Mouse (Mus musculus): Measurements from ENCODE around the gene Mfn2. TPM values are rescaled to one million over a fixed set of nuclear protein-coding genes. Genes with fewer than 3 reads are reported as not detected.
"Not testable (repeated sequence)": the region's sequence is repeated elsewhere in the genome, so short reads cannot be mapped to it uniquely, and the experiment has no call there.

Mfn2 gene
- polyA plus RNA-seq, 1 experiment, result 55.3 TPM

- TF ChIP-seq CTCF (IDR thresholded peaks at IDR 0.05; ENCODE audit: borderline replicate concordance, insufficient read depth, low read length), result no peak
- TF ChIP-seq POLR2A (IDR thresholded peaks at IDR 0.05; ENCODE audit: low read depth, low read length), result no peak
- Histone ChIP-seq H3K4me3 (ENCODE audit: insufficient read depth, low read length) (no peak overlapping the region), H3K4me1 (ENCODE audit: control insufficient read depth, insufficient read depth, low read length) (peaks cover 6% of the 10 kb centered on the region; the same call in 1 of the 2 replicates), H3K27ac (ENCODE audit: insufficient read depth, low read length) (no peak overlapping the region)
These were observed 26.0 kb downstream of the Mfn2 start for GRCm38 (mm10) chr4:147878537-147878936.

GRCm38 (mm10) chr4:147875852-147876575, 28.5 kb downstream of the Mfn2 start:
- Histone ChIP-seq H3K4me1 (ENCODE audit: control insufficient read depth, insufficient read depth, low read length) (peaks cover 6% of the 10 kb centered on the region; the same call in 1 of the 2 replicates), H3K27ac (ENCODE audit: insufficient read depth, low read length) (no peak overlapping the region), H3K4me3 (ENCODE audit: insufficient read depth, low read length) (no peak overlapping the region)
- no peak for TF ChIP-seq CTCF (IDR thresholded peaks at IDR 0.05; ENCODE audit: borderline replicate concordance, insufficient read depth, low read length)
- TF ChIP-seq POLR2A (IDR thresholded peaks at IDR 0.05; ENCODE audit: low read depth, low read length), result no peak

GRCm38 (mm10) chr4:147869238-147869637, 35.3 kb downstream of the Mfn2 start:
- no peaks in the 10 kb centered on the region; the same call in 1 of the 2 replicates for H3K4me1 ChIP-seq (ENCODE audit: control insufficient read depth, insufficient read depth, low read length)
- TF ChIP-seq CTCF (IDR thresholded peaks at IDR 0.05; ENCODE audit: borderline replicate concordance, insufficient read depth, low read length) (no peak), POLR2A (IDR thresholded peaks at IDR 0.05; ENCODE audit: low read depth, low read length) (no peak; the same call in 1 of the 2 replicates)
- no peak overlapping the region for H3K27ac ChIP-seq (ENCODE audit: insufficient read depth, low read length)
- H3K4me3 ChIP-seq (ENCODE audit: insufficient read depth, low read length), result peak overlapping the region; percentile 69

- Histone ChIP-seq H3K27ac (ENCODE audit: insufficient read depth, low read length) (peak within 1 kb of the TSS; percentile 29; the same call in 1 of the 2 replicates), H3K4me3 (ENCODE audit: insufficient read depth, low read length) (peak within 1 kb of the TSS; percentile 98), H3K4me1 (ENCODE audit: control insufficient read depth, insufficient read depth, low read length) (no peaks in the 10 kb centered on the region; the same call in 1 of the 2 replicates)
- TF ChIP-seq POLR2A (IDR thresholded peaks at IDR 0.05; ENCODE audit: low read depth, low read length) (peak; percentile 55), CTCF (IDR thresholded peaks at IDR 0.05; ENCODE audit: borderline replicate concordance, insufficient read depth, low read length) (no peak)
These were observed 36.0 kb downstream of the Mfn2 start, which contains the start of the genes Miip and Fv1 for GRCm38 (mm10) chr4:147868450-147869031. Gene Miip, minus strand, starts transcription at chr4:147868816. Gene Fv1, plus strand, starts transcription at chr4:147868979.

GRCm38 (mm10) chr4:147867563-147868449, 36.7 kb downstream of the Mfn2 start:
- Histone ChIP-seq H3K4me3 (ENCODE audit: insufficient read depth, low read length) (peak overlapping the region; percentile 98), H3K4me1 (ENCODE audit: control insufficient read depth, insufficient read depth, low read length) (no peaks in the 10 kb centered on the region; the same call in 1 of the 2 replicates), H3K27ac (ENCODE audit: insufficient read depth, low read length) (peak overlapping the region; percentile 29; the same call in 1 of the 2 replicates)
- TF ChIP-seq POLR2A (IDR thresholded peaks at IDR 0.05; ENCODE audit: low read depth, low read length), result peak; percentile 70
- no peak for TF ChIP-seq CTCF (IDR thresholded peaks at IDR 0.05; ENCODE audit: borderline replicate concordance, insufficient read depth, low read length)

GRCm38 (mm10) chr4:147866793-147867192, 37.7 kb downstream of the Mfn2 start:
- not testable (repeated sequence) for H3K4me1 ChIP-seq (ENCODE audit: control insufficient read depth, insufficient read depth, low read length); H3K4me3 ChIP-seq (ENCODE audit: insufficient read depth, low read length); H3K27ac ChIP-seq (ENCODE audit: insufficient read depth, low read length)

GRCm38 (mm10) chr4:147866056-147866455, 38.4 kb downstream of the Mfn2 start:
- TF ChIP-seq CTCF (IDR thresholded peaks at IDR 0.05; ENCODE audit: borderline replicate concordance, insufficient read depth, low read length), result no peak
- no peak for TF ChIP-seq POLR2A (IDR thresholded peaks at IDR 0.05; ENCODE audit: low read depth, low read length)
- Histone ChIP-seq H3K27ac (ENCODE audit: insufficient read depth, low read length) (no peak overlapping the region), H3K4me3 (ENCODE audit: insufficient read depth, low read length) (no peak overlapping the region), H3K4me1 (ENCODE audit: control insufficient read depth, insufficient read depth, low read length) (no peaks in the 10 kb centered on the region; the same call in 1 of the 2 replicates)

GRCm38 (mm10) chr4:147865651-147866050, 38.9 kb downstream of the Mfn2 start:
- no peak overlapping the region for H3K4me3 ChIP-seq (ENCODE audit: insufficient read depth, low read length)
- H3K27ac ChIP-seq (ENCODE audit: insufficient read depth, low read length), result no peak overlapping the region
- TF ChIP-seq CTCF (IDR thresholded peaks at IDR 0.05; ENCODE audit: borderline replicate concordance, insufficient read depth, low read length) (no peak), POLR2A (IDR thresholded peaks at IDR 0.05; ENCODE audit: low read depth, low read length) (no peak)
- no peaks in the 10 kb centered on the region; the same call in 1 of the 2 replicates for H3K4me1 ChIP-seq (ENCODE audit: control insufficient read depth, insufficient read depth, low read length)

GRCm38 (mm10) chr4:147862051-147862450, 42.5 kb downstream of the Mfn2 start:
- Histone ChIP-seq H3K4me1 (ENCODE audit: control insufficient read depth, insufficient read depth, low read length) (no peaks in the 10 kb centered on the region; the same call in 1 of the 2 replicates), H3K27ac (ENCODE audit: insufficient read depth, low read length) (no peak overlapping the region), H3K4me3 (ENCODE audit: insufficient read depth, low read length) (no peak overlapping the region)
- no peak for TF ChIP-seq POLR2A (IDR thresholded peaks at IDR 0.05; ENCODE audit: low read depth, low read length)
- TF ChIP-seq CTCF (IDR thresholded peaks at IDR 0.05; ENCODE audit: borderline replicate concordance, insufficient read depth, low read length), result no peak
